Mouse (Mus musculus): ENCODE results near the gene Phf5a.

DNA sequence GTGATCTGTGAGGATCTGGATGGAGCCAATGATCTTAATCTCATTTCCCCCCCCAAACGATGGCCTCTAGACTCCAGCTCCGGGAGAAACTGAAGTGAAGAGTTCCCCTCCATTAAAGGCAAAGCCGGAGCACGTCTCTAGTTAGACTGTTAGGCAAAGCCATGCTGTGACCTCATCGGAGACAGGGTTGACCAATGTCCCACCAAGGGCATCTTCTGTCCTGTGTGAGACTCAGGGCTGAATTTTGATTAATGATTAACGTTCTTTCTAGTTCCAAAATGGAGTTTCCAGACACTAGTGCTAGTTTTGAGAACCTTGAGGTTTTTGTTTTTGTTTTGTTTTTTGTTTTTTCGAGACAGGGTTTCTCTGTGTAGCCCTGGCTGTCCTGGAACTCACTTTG lies 18.6 kb downstream of the Phf5a start:
- TF ChIP-seq CTCF (IDR thresholded peaks at IDR 0.05; ENCODE audit: low read depth): no peak
- no peak for TF ChIP-seq EP300 (IDR thresholded peaks at IDR 0.05; ENCODE audit: low read depth)
